Comparison of ENCODE assay signal across 8 mouse cellular contexts in genomic region chr16:4788176-4788575, GRCm38 (mm10). TPM values are rescaled to one million over a fixed set of nuclear protein-coding genes. Genes with fewer than 3 reads are reported as not detected.
DNase-seq lines count a peak whose midpoint lies in the region; ATAC-seq and TF ChIP-seq lines count a peak whose summit lies in the region.
"Had no signal": no experiment of that assay in that cellular context is flagged by ENCODE, and none has a peak within 500 bp of the region (broad histone marks: within the 10 kb centered on the region; RNA-seq: fewer than 3 reads in every experiment).

No protein-coding gene starts in this region.

- no peak overlapping the region for H3K9ac ChIP-seq in forebrain, embryonic 12.5 days
- 0 out of 2 replicates have a peak overlapping the region, but pooled peaks have one; percentile 15 for H3K9ac ChIP-seq in intestine, embryonic 16.5 days (ENCODE audit: low read depth, low read length)
- H3K9ac ChIP-seq in neural tube, embryonic 14.5 days (replicated peaks; ENCODE audit: low read depth, low read length) = no peak overlapping the region

- H3K27me3 ChIP-seq in forebrain, embryonic 12.5 days = no peaks in the 10 kb centered on the region
- H3K27me3 ChIP-seq in intestine, embryonic 16.5 days (replicated peaks; ENCODE audit: control insufficient read depth, insufficient read depth, low read length) = no peaks in the 10 kb centered on the region
- H3K27me3 ChIP-seq in neural tube, embryonic 14.5 days (ENCODE audit: control insufficient read depth, insufficient read depth, low read length) = no peaks in the 10 kb centered on the region
- H3K27me3 ChIP-seq in cerebellum, adult 2 months (ENCODE audit: control insufficient read depth, insufficient read depth, low read length) = no peaks in the 10 kb centered on the region

- no peak for ATAC-seq in forebrain, embryonic 12.5 days (ENCODE audit: low FRiP score)
- ATAC-seq in intestine, embryonic 16.5 days = no peak
- ATAC-seq in neural tube, embryonic 14.5 days (ENCODE audit: low read depth) = no peak

- H3K36me3 ChIP-seq in forebrain, embryonic 12.5 days (replicated peaks) = peaks cover 4% of the 10 kb centered on the region; the same call in 1 of the 2 replicates
- H3K36me3 ChIP-seq in intestine, embryonic 16.5 days (ENCODE audit: control insufficient read depth, insufficient read depth, low read length) = no peaks in the 10 kb centered on the region
- no peaks in the 10 kb centered on the region for H3K36me3 ChIP-seq in neural tube, embryonic 14.5 days (ENCODE audit: control insufficient read depth, insufficient read depth, low read length)

- H3K4me2 ChIP-seq in forebrain, embryonic 12.5 days = peak overlapping the region; percentile 92
- peak overlapping the region; percentile 45 for H3K4me2 ChIP-seq in intestine, embryonic 16.5 days (ENCODE audit: low read depth, low read length)
- peak overlapping the region; percentile 84; the same call in 1 of the 2 replicates for H3K4me2 ChIP-seq in neural tube, embryonic 14.5 days (ENCODE audit: low read depth, low read length)

- H3K9me3 ChIP-seq in forebrain, embryonic 12.5 days = no peaks in the 10 kb centered on the region
- H3K9me3 ChIP-seq in intestine, embryonic 16.5 days (ENCODE audit: control insufficient read depth, low read length) = no peaks in the 10 kb centered on the region
- H3K9me3 ChIP-seq in neural tube, embryonic 14.5 days (ENCODE audit: control insufficient read depth, low read length) = no peaks in the 10 kb centered on the region

- TF ChIP-seq CTCF in layer of hippocampus, adult 2 months (conservative IDR thresholded peaks at IDR 0.05) = no peak
- no peak for TF ChIP-seq CTCF in cerebellum, adult 2 months (IDR thresholded peaks at IDR 0.05; ENCODE audit: borderline replicate concordance, insufficient read depth, low read depth, low read length)

- H3K4me1 ChIP-seq in forebrain, embryonic 12.5 days = peaks cover 38% of the 10 kb centered on the region
- H3K4me1 ChIP-seq in intestine, embryonic 16.5 days (ENCODE audit: control insufficient read depth, insufficient read depth, low read length) = peaks cover 28% of the 10 kb centered on the region
- H3K4me1 ChIP-seq in neural tube, embryonic 14.5 days (ENCODE audit: control insufficient read depth, insufficient read depth, low read length) = peaks cover 22% of the 10 kb centered on the region
- H3K4me1 ChIP-seq in cerebellum, adult 2 months (ENCODE audit: control insufficient read depth, insufficient read depth, low read length) = peaks cover 14% of the 10 kb centered on the region; the same call in 1 of the 2 replicates

- peak overlapping the region; percentile 100 for H3K27ac ChIP-seq in layer of hippocampus, adult 2 months
- H3K27ac ChIP-seq in forebrain, embryonic 12.5 days = no peak overlapping the region
- H3K27ac ChIP-seq in intestine, embryonic 16.5 days (ENCODE audit: low read length) = peak overlapping the region; percentile 42
- H3K27ac ChIP-seq in neural tube, embryonic 14.5 days (ENCODE audit: low read depth, low read length) = no peak overlapping the region
- no peak overlapping the region for H3K27ac ChIP-seq in cerebellum, adult 2 months (ENCODE audit: insufficient read depth, low read length)

- no peak for TF ChIP-seq POLR2A in cerebellum, adult 2 months (IDR thresholded peaks at IDR 0.05; ENCODE audit: borderline replicate concordance, insufficient read depth, low read length)

- no peak for DNase-seq in layer of hippocampus, adult 2 months (ENCODE audit: low spot score in 2 of 2)
- no peak for DNase-seq in layer of hippocampus, adult 9-11 months
- DNase-seq in spleen, adult 18-20 months = no peak
- no peak for DNase-seq in cerebellum, adult 2 months
- DNase-seq: layer of hippocampus, postnatal 36 days had no signal

- peak overlapping the region; percentile 98 for H3K4me3 ChIP-seq in layer of hippocampus, adult 2 months
- H3K4me3 ChIP-seq in forebrain, embryonic 12.5 days (replicated peaks) = no peak overlapping the region
- peak overlapping the region; percentile 30 for H3K4me3 ChIP-seq in intestine, embryonic 16.5 days (ENCODE audit: low read length)
- 0 out of 2 replicates have a peak overlapping the region, but pooled peaks have one; percentile 82 for H3K4me3 ChIP-seq in neural tube, embryonic 14.5 days (ENCODE audit: low read depth, low read length)
- H3K4me3 ChIP-seq in cerebellum, adult 2 months (replicated peaks; ENCODE audit: insufficient read depth, low read depth, low read length) = no peak overlapping the region

RNA-seq across cellular contexts. Expression of gene Cdip1, which starts 1.9 kb away (rescaled TPM):
- 100 to 1,000 TPM; 230 to 241 TPM for total RNA-seq in layer of hippocampus, adult 2 months (2021)
- 96.5 and 97.1 TPM in 2 replicates for polyA plus RNA-seq in forebrain, embryonic 12.5 days (2016; fragmentation: Nextera tagmentation; extraction: Ambion mirVana)
- polyA plus RNA-seq in intestine, embryonic 16.5 days (2015; fragmentation: Nextera tagmentation; extraction: Ambion mirVana) = 97.2 and 100 TPM in 2 replicates
- 125 TPM in 2 replicates for polyA plus RNA-seq in neural tube, embryonic 14.5 days (2014; fragmentation: Nextera tagmentation; extraction: Ambion mirVana)
- polyA plus RNA-seq in cerebellum, adult 2 months (2012; rRNA removed) = 251 and 263 TPM in 2 replicates

RNA-seq across cellular contexts. Expression of gene 4930562C15Rik, which starts 47.0 kb away (rescaled TPM):
- total RNA-seq in layer of hippocampus, adult 2 months (2021) = not detected
- polyA plus RNA-seq in forebrain, embryonic 12.5 days (2016; fragmentation: Nextera tagmentation; extraction: Ambion mirVana) = 0.44 and 0.54 TPM in 2 replicates
- 0.09 and 0.22 TPM in 2 replicates for polyA plus RNA-seq in intestine, embryonic 16.5 days (2015; fragmentation: Nextera tagmentation; extraction: Ambion mirVana)
- 0.85 and 0.86 TPM in 2 replicates for polyA plus RNA-seq in neural tube, embryonic 14.5 days (2014; fragmentation: Nextera tagmentation; extraction: Ambion mirVana)
- polyA plus RNA-seq in cerebellum, adult 2 months (2012; rRNA removed) = 0.08 TPM in 1 of 2 replicates, not detected in the other
- total RNA-seq: layer of hippocampus, postnatal 36 days had no signal

Comparison
In these comparisons a context has a peak if more than half of its experiments do, and no peak if none do; other contexts are left out.
1. H3K27ac ChIP-seq: peak in layer of hippocampus, adult 2 months (single experiment) and intestine, embryonic 16.5 days (single experiment); none in forebrain, embryonic 12.5 days (single experiment), neural tube, embryonic 14.5 days (single experiment) and cerebellum, adult 2 months (single experiment).
2. H3K4me3 ChIP-seq: peak in layer of hippocampus, adult 2 months (single experiment), intestine, embryonic 16.5 days (single experiment) and neural tube, embryonic 14.5 days (single experiment); none in forebrain, embryonic 12.5 days (single experiment) and cerebellum, adult 2 months (single experiment).
3. Peak in every context shown above with its lines, with median percentiles within 50 percentile points of each other: H3K4me2 ChIP-seq.